Mouse (Mus musculus) T-helper 17 cell (primary cell): ENCODE measurements around the gene Slc2a10.
"Not testable (repeated sequence)": the region's sequence is repeated elsewhere in the genome, so short reads cannot be mapped to it uniquely, and the experiment has no call there.

ENCODE experiments used
- in situ Hi-C, 2 experiments: fragments of 300-600 bp; cut with MboI, MseI; formaldehyde crosslinking; loops; 1 replicate in 1 of 2; 2 replicates in 1 of 2; pipeline ENCODE4 v1.15.1; 2025; ENCODE audit warnings: high pct_unique_total_duplicates in 2 of 2

Gene Slc2a10

GRCm38 (mm10) chr2:165497706-165498275, 5.8 kb upstream of the Slc2a10 start:
- in situ Hi-C loops = no loop called here

DNA sequence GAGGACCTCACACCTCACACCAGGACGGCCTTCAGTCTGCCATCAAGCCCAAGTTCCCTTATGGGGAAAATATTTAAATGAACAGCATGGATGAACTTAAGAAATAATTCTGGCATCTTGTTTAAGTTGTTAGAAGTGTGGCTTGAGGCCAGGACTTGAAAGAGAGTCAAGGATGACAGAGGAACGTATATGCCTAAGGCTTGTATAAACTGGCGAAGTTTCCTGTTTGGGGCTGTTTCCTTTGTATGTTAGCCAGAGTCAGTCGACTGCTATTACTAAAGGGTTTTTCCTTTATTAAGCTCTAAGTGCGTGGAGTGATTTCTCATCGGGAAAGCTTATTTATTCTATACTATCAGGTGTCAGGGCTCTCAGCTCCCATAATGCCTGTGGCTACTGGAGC, 4.8 kb upstream of the Slc2a10 start:
- in situ Hi-C loops = no loop called here

DNA sequence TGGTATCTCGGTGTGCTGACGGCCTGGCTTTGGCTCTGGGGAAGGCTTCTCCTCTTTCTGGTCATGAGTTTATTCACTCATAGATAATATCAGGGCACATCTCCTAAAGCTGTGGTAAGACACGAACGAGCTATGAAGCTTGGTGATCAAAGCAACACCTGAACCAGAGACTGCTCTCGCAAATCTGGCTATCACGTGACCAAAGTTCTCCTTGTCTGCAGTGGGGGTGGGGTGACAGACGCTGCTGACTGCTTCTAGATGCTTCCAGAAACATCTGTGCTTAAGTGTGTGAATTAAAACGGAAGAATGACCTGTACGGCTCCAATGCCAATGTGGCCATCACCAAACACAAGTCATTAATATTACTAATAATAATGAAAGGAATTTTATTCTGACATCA, 6.1 kb downstream of the Slc2a10 start:
- in situ Hi-C loops = no loop called here

- in situ Hi-C loops = no loop called here
Measured at GRCm38 (mm10) chr2:165510466-165510865, 6.9 kb downstream of the Slc2a10 start.

- in situ Hi-C loops = not testable (repeated sequence)
Measured at GRCm38 (mm10) chr2:165510914-165511458, 7.4 kb downstream of the Slc2a10 start.

GRCm38 (mm10) chr2:165511530-165511929, 7.9 kb downstream of the Slc2a10 start:
- in situ Hi-C loops = not testable (repeated sequence)

DNA sequence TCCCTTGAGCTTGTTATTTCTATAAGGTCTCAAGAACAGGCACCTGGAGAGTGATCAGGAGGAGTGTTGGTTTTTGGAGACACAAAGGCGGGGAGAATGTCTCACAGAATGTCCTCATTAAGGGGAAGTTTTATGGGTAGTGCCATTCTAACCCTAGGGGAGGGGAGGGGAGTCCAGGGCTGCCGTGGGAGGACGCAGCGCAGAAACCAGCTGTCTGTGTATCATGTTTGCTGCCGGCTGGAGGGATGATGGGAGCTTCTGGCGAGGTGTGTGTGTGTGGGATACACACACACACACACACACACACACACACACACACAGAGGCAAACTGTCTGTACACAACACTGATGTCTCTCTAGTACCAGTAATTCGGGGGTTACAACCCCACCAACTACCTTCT, 8.8 kb downstream of the Slc2a10 start:
- in situ Hi-C loops = no loop called here

DNA sequence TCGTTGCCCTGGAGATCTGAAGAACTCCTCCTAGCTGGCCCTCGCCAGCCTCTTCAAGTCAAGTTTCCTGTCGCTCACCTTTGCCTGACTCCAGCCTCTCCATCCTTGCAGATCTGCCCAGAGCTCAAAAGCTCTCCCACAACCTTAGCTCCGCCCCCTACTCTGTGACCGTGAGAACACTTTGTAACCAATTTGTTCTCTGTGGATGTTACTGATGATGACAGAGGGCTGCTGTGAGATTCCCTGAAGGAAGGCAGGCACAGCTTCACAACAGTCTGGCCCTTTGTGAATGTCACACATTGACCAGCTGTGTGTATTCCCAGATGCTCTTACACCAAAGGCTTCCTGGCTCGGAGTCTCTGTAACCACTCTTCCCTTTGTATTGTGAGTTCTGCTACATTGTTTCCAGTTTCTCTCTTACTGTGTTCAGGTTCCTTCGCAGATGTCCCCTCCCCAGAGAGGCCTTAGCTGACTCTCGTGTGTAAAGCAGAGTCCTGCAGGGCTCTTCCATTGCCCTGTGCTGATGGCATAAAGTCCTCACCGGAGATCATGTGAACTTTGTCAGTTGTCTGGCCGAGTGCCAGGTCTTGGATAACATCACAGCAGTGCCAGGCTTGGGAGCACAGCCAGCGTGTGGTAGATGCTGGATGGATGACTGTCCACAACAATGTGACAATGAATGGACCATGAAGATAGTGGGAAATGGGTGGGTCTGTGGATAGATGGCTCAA, 9.4 kb downstream of the Slc2a10 start:
- in situ Hi-C loops = no loop called here

- in situ Hi-C loops = no loop called here
Measured at GRCm38 (mm10) chr2:165515178-165515728, 11.7 kb downstream of the Slc2a10 start.

- in situ Hi-C loops = no loop called here
Measured at GRCm38 (mm10) chr2:165525609-165526008, 22.0 kb downstream of the Slc2a10 start.

- in situ Hi-C loops = no loop called here
Measured at GRCm38 (mm10) chr2:165529106-165529505, 25.5 kb downstream of the Slc2a10 start.

GRCm38 (mm10) chr2:165533789-165534188, 30.2 kb downstream of the Slc2a10 start:
- in situ Hi-C loops = no loop called here

DNA sequence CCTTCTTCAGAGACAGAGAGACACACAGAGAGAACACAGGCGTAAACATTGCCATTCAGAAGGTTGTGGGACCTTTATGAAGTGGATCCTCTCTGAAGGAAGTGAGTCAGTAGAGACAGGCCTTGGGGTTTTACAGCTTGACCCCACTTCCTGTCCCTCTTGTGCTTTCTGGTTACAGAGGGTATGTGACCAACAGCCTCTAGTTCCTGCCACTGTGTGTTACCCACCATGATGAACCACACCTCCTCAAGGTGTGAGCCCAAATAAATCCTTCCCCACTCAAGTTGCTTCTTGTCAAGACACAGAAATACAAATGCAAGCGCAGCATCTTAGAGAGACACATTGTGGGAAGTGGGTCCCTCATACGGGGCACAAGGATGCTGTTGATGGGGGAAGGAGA, 37.4 kb downstream of the Slc2a10 start:
- in situ Hi-C loops = no loop called here

GRCm38 (mm10) chr2:165542939-165543669, 39.5 kb downstream of the Slc2a10 start:
- in situ Hi-C loops = no loop called here

- in situ Hi-C loops = no loop called here
Measured at GRCm38 (mm10) chr2:165543670-165544016, 40.1 kb downstream of the Slc2a10 start.

- in situ Hi-C loops = no loop called here
Measured at GRCm38 (mm10) chr2:165545687-165546086, 42.1 kb downstream of the Slc2a10 start.

DNA sequence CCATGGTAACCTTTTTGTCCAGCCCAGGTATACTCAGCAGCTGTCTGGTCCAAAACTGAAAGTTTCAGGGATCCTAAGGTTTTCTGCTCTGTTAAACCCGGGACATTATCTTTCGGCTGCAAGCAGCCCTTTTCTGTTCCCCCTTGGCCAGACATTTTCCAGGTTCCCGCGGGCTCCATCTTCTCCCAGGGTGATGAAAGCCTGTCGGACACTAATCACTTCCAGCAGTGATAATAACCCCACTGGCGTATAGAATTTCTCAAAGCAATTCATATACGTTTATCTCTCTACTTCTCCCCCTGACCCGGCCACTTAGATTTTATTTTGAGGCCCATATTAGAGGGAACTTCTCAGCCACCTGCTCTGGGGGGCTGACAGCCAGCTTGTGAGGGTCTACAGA, 42.8 kb downstream of the Slc2a10 start:
- in situ Hi-C loops = no loop called here

- in situ Hi-C loops = no loop called here
Measured at GRCm38 (mm10) chr2:165547410-165547809, 43.8 kb downstream of the Slc2a10 start.

- in situ Hi-C loops = no loop called here
Measured at GRCm38 (mm10) chr2:165548627-165549026, 45.0 kb downstream of the Slc2a10 start.

- in situ Hi-C loops = not testable (repeated sequence)
Measured at GRCm38 (mm10) chr2:165550410-165550809, 46.8 kb downstream of the Slc2a10 start.

- in situ Hi-C loops = no loop called here
Measured at GRCm38 (mm10) chr2:165554066-165554465, 50.5 kb downstream of the Slc2a10 start.

DNA sequence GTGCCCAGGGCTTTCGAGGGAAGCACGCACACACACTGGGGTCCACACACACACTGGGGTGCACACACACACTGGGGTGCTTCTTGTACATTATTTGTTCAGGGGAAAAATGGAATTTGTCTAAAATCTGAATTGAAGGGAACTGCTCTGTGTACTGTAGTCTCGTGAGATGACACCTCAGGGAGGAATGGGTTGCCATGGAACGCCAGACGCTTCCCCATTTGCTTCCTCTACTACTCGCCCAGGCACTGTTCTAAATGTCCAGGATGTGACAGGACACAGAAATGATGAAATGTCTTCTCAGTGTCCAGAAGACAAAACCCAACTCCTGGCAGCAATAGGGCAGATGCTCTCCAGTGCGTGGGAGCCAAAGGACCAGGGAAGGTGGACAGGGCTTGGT, 53.7 kb downstream of the Slc2a10 start:
- in situ Hi-C loops = no loop called here
